ENCODE assay signal across 14 mouse cellular contexts in the genomic region with DNA sequence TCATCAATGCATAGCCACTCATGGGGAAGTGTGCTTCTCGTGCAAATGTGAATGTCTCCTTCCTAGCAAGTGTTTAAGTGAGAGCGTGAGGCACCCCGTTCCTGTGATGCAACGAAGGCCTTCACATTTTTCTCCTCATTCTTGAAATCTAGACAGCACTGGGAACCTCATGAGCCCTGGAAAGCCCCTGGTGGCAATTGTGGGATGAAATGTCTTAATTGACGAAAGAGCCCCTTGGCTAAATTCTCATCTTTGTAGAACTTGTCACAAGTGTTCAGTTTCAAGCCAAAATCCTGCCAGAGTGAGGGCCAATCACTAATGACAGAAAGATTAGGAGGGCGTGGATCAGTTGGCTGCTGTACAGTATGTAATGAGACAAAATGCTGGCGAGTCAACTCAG.
"Had no signal": no experiment of that assay in that cellular context is flagged by ENCODE, and none has a peak within 500 bp of the region (broad histone marks: within the 10 kb centered on the region; RNA-seq: fewer than 3 reads in every experiment).

No protein-coding gene starts in this region.

- H3K36me3 ChIP-seq: kidney, embryonic 15.5 days; liver, embryonic 13.5 days; midbrain, embryonic 12.5 days; midbrain, embryonic 15.5 days; neural tube, embryonic 13.5 days had no signal

- ATAC-seq: midbrain, embryonic 15.5 days had no signal

- H3K4me1 ChIP-seq: kidney, embryonic 15.5 days; liver, embryonic 13.5 days; midbrain, embryonic 12.5 days; midbrain, embryonic 15.5 days; neural tube, embryonic 13.5 days had no signal

- DNase-seq: kidney, adult 8-10 months; kidney, postnatal 10 days; kidney, postnatal 36 days; layer of hippocampus, postnatal 36 days; liver, embryonic 13.5 days; lung, adult 2 months; thymus, adult 18-20 months; thymus, postnatal 36 days had no signal

- H3K27ac ChIP-seq: kidney, embryonic 15.5 days; left cerebral cortex, adult 2 months; liver, embryonic 13.5 days; macrophage; midbrain, embryonic 12.5 days; midbrain, embryonic 15.5 days; neural tube, embryonic 13.5 days had no signal

- H3K27me3 ChIP-seq: kidney, embryonic 15.5 days; liver, embryonic 13.5 days; midbrain, embryonic 12.5 days; midbrain, embryonic 15.5 days; neural tube, embryonic 13.5 days had no signal

- H3K4me2 ChIP-seq: kidney, embryonic 15.5 days; liver, embryonic 13.5 days; midbrain, embryonic 12.5 days; midbrain, embryonic 15.5 days; neural tube, embryonic 13.5 days had no signal

- H3K4me3 ChIP-seq: kidney, embryonic 15.5 days; left cerebral cortex, adult 2 months; liver, embryonic 13.5 days; midbrain, embryonic 12.5 days; midbrain, embryonic 15.5 days; neural tube, embryonic 13.5 days had no signal

- H3K9ac ChIP-seq: kidney, embryonic 15.5 days; liver, embryonic 13.5 days; midbrain, embryonic 12.5 days; midbrain, embryonic 15.5 days; neural tube, embryonic 13.5 days had no signal

- H3K9me3 ChIP-seq: kidney, embryonic 15.5 days; liver, embryonic 13.5 days; midbrain, embryonic 12.5 days; midbrain, embryonic 15.5 days; neural tube, embryonic 13.5 days had no signal
